Mouse (Mus musculus): ENCODE measurements around the gene Gm10718. TPM values are rescaled to one million over a fixed set of nuclear protein-coding genes. Genes with fewer than 3 reads are reported as not detected.
"Not testable (repeated sequence)": the region's sequence is repeated elsewhere in the genome, so short reads cannot be mapped to it uniquely, and the experiment has no call there.

The Gm10718 gene
- polyA plus RNA-seq, 1 experiment from 2014 or later: 0.43 TPM

- not testable (repeated sequence) for H3K36me3 ChIP-seq (ENCODE audit: control insufficient read depth, insufficient read depth); ATAC-seq; H3K4me1 ChIP-seq (replicated peaks; ENCODE audit: control insufficient read depth, insufficient read depth, low read length); H3K9me3 ChIP-seq (ENCODE audit: control insufficient read depth); H3K27ac ChIP-seq (ENCODE audit: low read depth, low read length); H3K27me3 ChIP-seq (replicated peaks; ENCODE audit: control insufficient read depth, insufficient read depth, low read length); H3K9ac ChIP-seq (ENCODE audit: low read depth, low read length); H3K4me3 ChIP-seq (ENCODE audit: low read depth, low read length); H3K4me2 ChIP-seq (replicated peaks; ENCODE audit: low read depth)
- WGBS: 68% methylated on average over 14 of the region's 16 CpGs
These were observed 770 bp downstream of the Gm10718 start for GRCm38 (mm10) chr9:3023985-3024648.

GRCm38 (mm10) chr9:3024912-3025467, 1.6 kb downstream of the Gm10718 start, which contains the start of gene Gm10717:
Gm10717 (plus strand) TSS chr9:3025417.
- not testable (repeated sequence) for ATAC-seq; H3K9me3 ChIP-seq (ENCODE audit: control insufficient read depth); H3K27ac ChIP-seq (ENCODE audit: low read depth, low read length); H3K36me3 ChIP-seq (ENCODE audit: control insufficient read depth, insufficient read depth); H3K4me1 ChIP-seq (replicated peaks; ENCODE audit: control insufficient read depth, insufficient read depth, low read length); H3K27me3 ChIP-seq (replicated peaks; ENCODE audit: control insufficient read depth, insufficient read depth, low read length); H3K4me3 ChIP-seq (ENCODE audit: low read depth, low read length); H3K4me2 ChIP-seq (replicated peaks; ENCODE audit: low read depth); H3K9ac ChIP-seq (ENCODE audit: low read depth, low read length)
- 73% methylated on average over 12 of the region's 12 CpGs for WGBS

GRCm38 (mm10) chr9:3025653-3026052, 2.3 kb downstream of the Gm10718 start:
- not testable (repeated sequence) for H3K9me3 ChIP-seq (ENCODE audit: control insufficient read depth); H3K36me3 ChIP-seq (ENCODE audit: control insufficient read depth, insufficient read depth); H3K4me2 ChIP-seq (replicated peaks; ENCODE audit: low read depth); H3K4me1 ChIP-seq (replicated peaks; ENCODE audit: control insufficient read depth, insufficient read depth, low read length); H3K4me3 ChIP-seq (ENCODE audit: low read depth, low read length); H3K27ac ChIP-seq (ENCODE audit: low read depth, low read length); H3K9ac ChIP-seq (ENCODE audit: low read depth, low read length); H3K27me3 ChIP-seq (replicated peaks; ENCODE audit: control insufficient read depth, insufficient read depth, low read length); ATAC-seq
- 63% methylated on average over 4 of the region's 6 CpGs for WGBS

DNA sequence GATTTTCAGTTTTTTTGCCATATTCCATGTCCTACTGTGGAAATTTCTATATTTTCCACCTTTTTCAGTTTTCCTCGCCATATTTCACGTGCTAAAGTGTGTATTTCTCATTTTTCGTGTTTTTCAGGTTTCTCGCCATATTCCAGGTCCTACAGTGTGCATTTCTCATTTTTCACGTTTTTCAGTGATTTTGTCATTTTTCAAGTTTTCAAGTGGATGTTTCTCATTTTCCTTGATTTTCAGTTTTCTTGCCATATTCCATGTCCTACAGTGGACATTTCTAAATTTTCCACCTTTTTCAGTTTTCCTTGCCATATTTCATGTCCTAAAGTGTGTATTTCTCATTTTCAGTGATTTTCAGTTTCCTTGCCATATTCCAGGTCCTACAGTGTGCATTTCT, 2.8 kb downstream of the Gm10718 start:
- WGBS: 73% methylated on average over 5 of the region's 5 CpGs
- not testable (repeated sequence) for H3K36me3 ChIP-seq (ENCODE audit: control insufficient read depth, insufficient read depth); H3K4me3 ChIP-seq (ENCODE audit: low read depth, low read length); H3K27ac ChIP-seq (ENCODE audit: low read depth, low read length); H3K4me2 ChIP-seq (replicated peaks; ENCODE audit: low read depth); H3K9ac ChIP-seq (ENCODE audit: low read depth, low read length); H3K27me3 ChIP-seq (replicated peaks; ENCODE audit: control insufficient read depth, insufficient read depth, low read length); H3K4me1 ChIP-seq (replicated peaks; ENCODE audit: control insufficient read depth, insufficient read depth, low read length); ATAC-seq; H3K9me3 ChIP-seq (ENCODE audit: control insufficient read depth)

- H3K36me3 ChIP-seq (ENCODE audit: control insufficient read depth, insufficient read depth); H3K9ac ChIP-seq (ENCODE audit: low read depth, low read length); ATAC-seq; H3K27ac ChIP-seq (ENCODE audit: low read depth, low read length); H3K9me3 ChIP-seq (ENCODE audit: control insufficient read depth); H3K4me1 ChIP-seq (replicated peaks; ENCODE audit: control insufficient read depth, insufficient read depth, low read length); H3K27me3 ChIP-seq (replicated peaks; ENCODE audit: control insufficient read depth, insufficient read depth, low read length); H3K4me3 ChIP-seq (ENCODE audit: low read depth, low read length); H3K4me2 ChIP-seq (replicated peaks; ENCODE audit: low read depth): not testable (repeated sequence)
- 71% methylated on average over 9 of the region's 9 CpGs for WGBS
These were observed 3.4 kb downstream of the Gm10718 start for GRCm38 (mm10) chr9:3026741-3027140.

DNA sequence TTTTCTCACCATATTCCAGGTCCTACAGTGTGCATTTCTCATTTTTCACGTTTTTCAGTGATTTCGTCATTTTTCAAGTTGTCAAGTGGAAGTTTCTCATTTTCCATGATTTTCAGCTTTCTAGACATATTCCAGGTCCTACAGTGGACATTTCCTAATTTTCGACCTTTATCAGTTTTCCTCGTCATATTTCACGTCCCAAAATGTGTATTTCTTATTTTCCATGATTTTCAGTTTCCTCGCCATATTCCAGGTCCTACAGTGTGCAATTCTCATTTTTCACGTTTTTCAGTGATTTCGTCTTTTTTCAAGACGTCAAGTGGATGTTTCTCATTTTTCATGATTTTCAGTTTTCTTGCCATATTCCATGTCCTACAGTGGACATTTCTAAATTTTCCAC, 3.9 kb downstream of the Gm10718 start:
- not testable (repeated sequence) for H3K9ac ChIP-seq (ENCODE audit: low read depth, low read length); H3K4me2 ChIP-seq (replicated peaks; ENCODE audit: low read depth); H3K27me3 ChIP-seq (replicated peaks; ENCODE audit: control insufficient read depth, insufficient read depth, low read length); ATAC-seq; H3K4me1 ChIP-seq (replicated peaks; ENCODE audit: control insufficient read depth, insufficient read depth, low read length); H3K36me3 ChIP-seq (ENCODE audit: control insufficient read depth, insufficient read depth); H3K27ac ChIP-seq (ENCODE audit: low read depth, low read length); H3K9me3 ChIP-seq (ENCODE audit: control insufficient read depth); H3K4me3 ChIP-seq (ENCODE audit: low read depth, low read length)
- WGBS: 76% methylated on average over 9 of the region's 9 CpGs

- H3K9ac ChIP-seq (ENCODE audit: low read depth, low read length): not testable (repeated sequence)
- 67% methylated on average over 12 of the region's 16 CpGs for WGBS
These were observed 6.1 kb downstream of the Gm10718 start for GRCm38 (mm10) chr9:3029276-3030000.

GRCm38 (mm10) chr9:3030677-3031318, 7.5 kb downstream of the Gm10718 start:
- H3K27me3 ChIP-seq (replicated peaks; ENCODE audit: control insufficient read depth, insufficient read depth, low read length); H3K36me3 ChIP-seq (ENCODE audit: control insufficient read depth, insufficient read depth); H3K27ac ChIP-seq (ENCODE audit: low read depth, low read length); H3K4me1 ChIP-seq (replicated peaks; ENCODE audit: control insufficient read depth, insufficient read depth, low read length); ATAC-seq; H3K9me3 ChIP-seq (ENCODE audit: control insufficient read depth); H3K4me2 ChIP-seq (replicated peaks; ENCODE audit: low read depth); H3K4me3 ChIP-seq (ENCODE audit: low read depth, low read length); H3K9ac ChIP-seq (ENCODE audit: low read depth, low read length): not testable (repeated sequence)
- 65% methylated on average over 2 of the region's 10 CpGs for WGBS

More at GRCm38 (mm10) chr9:3029276-3030000, 6.1 kb downstream of the Gm10718 start:
- H3K4me3 ChIP-seq (ENCODE audit: low read depth, low read length); H3K27ac ChIP-seq (ENCODE audit: low read depth, low read length); H3K27me3 ChIP-seq (replicated peaks; ENCODE audit: control insufficient read depth, insufficient read depth, low read length); H3K9me3 ChIP-seq (ENCODE audit: control insufficient read depth); H3K36me3 ChIP-seq (ENCODE audit: control insufficient read depth, insufficient read depth); H3K4me2 ChIP-seq (replicated peaks; ENCODE audit: low read depth); ATAC-seq; H3K4me1 ChIP-seq (replicated peaks; ENCODE audit: control insufficient read depth, insufficient read depth, low read length): not testable (repeated sequence)

GRCm38 (mm10) chr9:3034299-3034698, 11.0 kb downstream of the Gm10718 start, which contains the start of gene Gm17535:
Gm17535 (plus strand) TSS chr9:3034599.
- no CpG with 5 or more reads among the region's 8 CpGs for WGBS
- not testable (repeated sequence) for H3K27me3 ChIP-seq (replicated peaks; ENCODE audit: control insufficient read depth, insufficient read depth, low read length); H3K27ac ChIP-seq (ENCODE audit: low read depth, low read length); H3K9me3 ChIP-seq (ENCODE audit: control insufficient read depth); H3K4me2 ChIP-seq (replicated peaks; ENCODE audit: low read depth); H3K9ac ChIP-seq (ENCODE audit: low read depth, low read length); ATAC-seq; H3K36me3 ChIP-seq (ENCODE audit: control insufficient read depth, insufficient read depth); H3K4me1 ChIP-seq (replicated peaks; ENCODE audit: control insufficient read depth, insufficient read depth, low read length); H3K4me3 ChIP-seq (ENCODE audit: low read depth, low read length)

All from intestine, postnatal 0 days (tissue).